In genomic region chr2:156925611-156926010, GRCm38 (mm10) we compare ENCODE assay signal across 2 mouse cellular contexts. TPM values are rescaled to one million over a fixed set of nuclear protein-coding genes. Genes with fewer than 3 reads are reported as not detected.
"Had no signal": no experiment of that assay in that cellular context is flagged by ENCODE, and none has a peak within 500 bp of the region (broad histone marks: within the 10 kb centered on the region; RNA-seq: fewer than 3 reads in every experiment).

No protein-coding gene starts in this region.

RNA-seq across cellular contexts. Expression of gene Sla2, which starts 38.6 kb away (rescaled TPM):
- polyA plus RNA-seq: midbrain, embryonic 16.5 days; neural tube, embryonic 13.5 days had no signal
